Mouse (Mus musculus) CD4-positive helper T cell, adult 2 months (primary cell): ENCODE measurements around the gene Zwilch.
"Not testable (repeated sequence)": the region's sequence is repeated elsewhere in the genome, so short reads cannot be mapped to it uniquely, and the experiment has no call there.

Source experiments
- DNase-seq: peaks from one replicate; pipeline ENCODE4 v3.0.0-alpha.2; 2012; ENCODE audit warnings: low read depth, missing footprints, low spot score

Zwilch gene

GRCm38 (mm10) chr9:64172816-64173665 is at the start of gene Zwilch, which contains the start of gene Rpl4:
Gene Zwilch (minus strand): TSS chr9:64173104.
Gene Rpl4 (plus strand): TSS chr9:64173375.
- peak; percentile 90 for DNase-seq

- no peak for DNase-seq
Measured at GRCm38 (mm10) chr9:64222098-64222497, 49.2 kb upstream of the Zwilch start.

GRCm38 (mm10) chr9:64221480-64221879 is 48.6 kb upstream of the Zwilch start:
- no peak for DNase-seq

GRCm38 (mm10) chr9:64220603-64221002 is 47.7 kb upstream of the Zwilch start:
- DNase-seq = no peak

DNA sequence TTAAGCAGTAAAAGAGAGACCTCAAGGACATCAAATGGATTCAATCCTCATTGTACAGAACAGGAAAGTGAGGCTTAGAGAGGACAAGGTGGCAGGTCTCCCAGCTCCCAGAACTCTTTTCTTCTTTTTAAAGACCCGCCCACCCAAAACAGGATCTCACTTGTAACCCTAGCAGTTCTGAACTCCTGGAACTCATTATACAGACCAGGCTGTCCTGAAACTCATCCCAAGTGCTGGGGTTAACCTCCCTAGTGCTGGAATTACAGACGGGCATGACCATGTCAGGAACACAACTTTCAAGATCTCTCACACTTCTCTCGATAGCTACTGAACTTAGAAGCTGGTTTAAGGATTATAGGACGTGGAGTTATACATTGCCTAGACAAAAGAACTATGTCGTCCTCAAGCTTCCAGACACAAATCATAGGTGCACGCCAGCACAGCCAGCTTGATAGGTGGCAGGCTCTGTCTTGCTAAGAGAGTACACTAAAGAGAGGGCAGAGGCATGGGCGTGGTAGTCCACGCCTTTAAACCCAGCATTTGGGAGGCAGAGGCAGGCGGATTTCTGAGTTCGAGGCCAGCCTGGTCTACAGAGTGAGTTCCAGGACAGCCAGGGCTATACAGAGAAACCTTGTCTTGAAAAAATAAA is 47.0 kb upstream of the Zwilch start:
- no peak for DNase-seq

GRCm38 (mm10) chr9:64219305-64219704 is 46.4 kb upstream of the Zwilch start:
- DNase-seq = no peak

GRCm38 (mm10) chr9:64217887-64218286 is 45.0 kb upstream of the Zwilch start:
- no peak for DNase-seq

- DNase-seq = no peak
Measured at GRCm38 (mm10) chr9:64216641-64217040, 43.7 kb upstream of the Zwilch start.

DNA sequence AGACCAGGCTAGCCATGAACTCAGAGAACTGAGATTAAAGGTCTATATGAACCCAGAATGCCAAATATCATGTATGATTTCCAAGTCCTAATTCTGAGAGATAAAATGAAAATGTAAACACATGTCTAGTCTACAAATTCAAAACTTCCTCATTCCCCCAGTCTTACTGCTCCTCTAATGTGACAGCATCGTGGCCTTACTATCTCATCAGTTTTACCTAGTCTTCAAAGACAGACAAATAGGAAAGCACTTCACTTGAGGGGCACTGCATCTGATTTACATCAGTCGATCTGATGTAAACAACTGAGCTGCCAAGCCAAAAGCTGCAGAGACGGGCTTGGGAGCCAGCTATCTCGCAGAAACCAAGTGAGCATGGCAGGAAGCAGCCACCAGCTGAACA is 43.2 kb upstream of the Zwilch start:
- no peak for DNase-seq

DNA sequence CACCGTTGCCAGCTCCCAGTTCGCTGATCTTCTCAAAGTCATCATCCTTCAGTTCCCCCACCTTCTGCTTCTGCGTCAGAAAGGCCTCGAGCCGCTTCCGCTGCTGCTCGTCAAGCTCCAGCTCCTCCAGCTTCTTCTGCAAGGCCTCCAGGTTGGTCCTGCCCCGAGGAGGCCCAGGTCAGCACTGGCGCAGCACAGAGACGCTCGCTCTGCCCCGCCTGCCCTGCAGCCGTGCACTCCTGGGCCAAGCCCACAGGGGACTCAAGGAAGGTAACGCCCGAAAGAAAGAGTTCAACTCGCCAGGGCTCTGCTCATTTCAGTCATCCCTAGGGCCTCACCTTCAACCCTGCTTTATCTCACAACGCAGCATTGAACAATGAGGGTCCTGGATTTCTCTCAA is 41.5 kb upstream of the Zwilch start:
- DNase-seq = no peak

- no peak for DNase-seq
Measured at GRCm38 (mm10) chr9:64207509-64208084, 34.7 kb upstream of the Zwilch start.

- no peak for DNase-seq
Measured at GRCm38 (mm10) chr9:64202866-64203265, 30.0 kb upstream of the Zwilch start.

DNA sequence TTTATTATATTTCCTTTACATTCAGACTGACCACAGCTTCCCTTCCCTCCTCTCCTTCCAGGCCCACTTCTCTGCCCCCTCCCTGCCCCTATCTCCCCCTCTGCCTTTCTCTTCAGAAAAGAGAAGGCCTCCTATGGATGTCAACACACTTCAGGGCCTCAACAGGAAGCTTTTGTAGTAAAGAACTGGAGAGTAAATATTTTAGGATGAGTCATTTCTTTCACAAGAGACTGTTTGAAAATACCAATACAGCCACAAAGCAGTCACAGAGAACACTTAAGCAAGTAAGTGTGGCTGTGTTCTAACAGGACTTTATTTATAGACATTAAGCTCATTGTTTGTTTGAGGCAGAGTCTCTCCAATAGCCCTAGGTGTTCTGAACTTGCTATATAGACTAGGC is 29.4 kb upstream of the Zwilch start:
- no peak for DNase-seq

GRCm38 (mm10) chr9:64199897-64200296 is 27.0 kb upstream of the Zwilch start:
- no peak for DNase-seq

DNA sequence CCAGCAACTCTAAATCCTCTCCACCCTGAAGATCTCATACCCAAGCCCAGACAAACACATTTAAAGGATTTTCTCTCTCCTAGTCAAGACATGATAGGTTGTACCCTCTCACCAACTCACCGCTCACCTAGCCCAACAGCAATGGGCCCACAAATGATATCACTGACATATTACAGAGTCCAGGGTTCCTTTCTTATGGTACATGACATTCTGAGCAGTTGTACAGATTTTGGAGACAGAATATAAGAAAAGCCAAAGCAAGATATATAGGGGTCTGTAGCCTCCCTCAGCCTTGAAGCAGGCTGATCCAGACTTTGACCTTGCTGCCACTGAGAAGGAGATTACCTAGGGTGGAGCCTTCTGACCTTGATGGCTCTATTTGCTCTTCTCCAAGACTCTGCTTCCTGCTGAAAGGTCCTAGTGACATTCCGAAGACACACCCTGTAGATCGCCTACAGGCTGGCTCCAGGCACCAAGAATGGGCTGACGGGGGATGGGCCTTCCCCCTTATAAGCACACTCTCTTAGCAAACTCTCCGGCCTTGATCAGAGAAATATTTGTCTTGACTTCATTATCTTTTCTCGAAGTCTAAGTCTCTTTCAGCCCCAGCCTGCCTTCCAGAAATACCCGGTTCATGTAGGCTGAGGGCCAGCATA is 26.0 kb upstream of the Zwilch start:
- DNase-seq = not testable (repeated sequence)

GRCm38 (mm10) chr9:64198068-64198762 is 25.3 kb upstream of the Zwilch start:
- no peak for DNase-seq

DNA sequence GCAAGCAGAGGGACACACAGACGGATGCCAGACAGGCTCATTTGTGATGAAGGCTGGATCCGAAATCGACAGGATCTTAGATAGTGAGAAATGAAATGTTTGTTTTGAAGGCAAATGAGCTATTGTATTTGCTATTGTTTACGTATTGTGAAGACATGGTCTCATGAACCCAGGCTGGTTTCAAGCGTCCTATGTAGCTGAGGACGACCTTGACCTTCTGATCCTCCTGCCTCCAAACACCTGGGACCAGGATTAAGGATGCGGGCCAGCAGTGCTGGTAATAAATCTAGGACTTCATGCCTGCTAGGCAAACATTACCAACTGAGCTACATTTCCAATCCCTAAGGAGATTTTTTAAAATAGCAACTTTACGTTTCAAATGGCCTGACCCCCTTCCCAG is 24.6 kb upstream of the Zwilch start:
- DNase-seq = no peak

DNA sequence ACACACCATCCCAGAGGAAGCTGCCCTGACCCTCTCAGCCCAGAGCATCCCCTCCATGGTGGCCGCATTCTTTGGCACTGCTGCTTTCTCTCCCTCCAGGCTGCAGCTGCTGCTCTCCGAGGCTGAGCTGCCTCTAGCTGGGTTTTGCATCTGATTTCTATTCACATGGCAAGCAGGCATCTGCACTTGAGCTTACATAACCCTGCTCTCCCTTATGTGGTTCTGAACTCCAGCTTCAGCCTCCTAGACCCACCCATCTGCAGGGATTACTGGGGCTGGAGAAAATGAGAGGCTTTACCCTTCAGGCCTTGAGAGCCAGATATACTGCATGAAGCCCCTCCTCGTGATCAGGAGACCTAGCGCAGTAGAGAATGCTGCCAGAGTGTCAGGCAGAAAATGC is 22.6 kb upstream of the Zwilch start:
- no peak for DNase-seq

GRCm38 (mm10) chr9:64193879-64194278 is 21.0 kb upstream of the Zwilch start:
- DNase-seq = no peak

GRCm38 (mm10) chr9:64184166-64184840 is 11.4 kb upstream of the Zwilch start:
- DNase-seq = no peak

- not testable (repeated sequence) for DNase-seq
Measured at GRCm38 (mm10) chr9:64183295-64183694, 10.4 kb upstream of the Zwilch start.
